Mouse (Mus musculus) kidney, postnatal 10 days (tissue): ENCODE results near the gene Rxrg.
A peak's percentile ranks its signal among the peaks of the same experiment; 100 is the strongest.

ENCODE experiments used
- DNase-seq: peaks from one replicate; pipeline ENCODE4 v3.0.0; 2021; ENCODE audit warnings: mixed read lengths

Rxrg gene

DNA sequence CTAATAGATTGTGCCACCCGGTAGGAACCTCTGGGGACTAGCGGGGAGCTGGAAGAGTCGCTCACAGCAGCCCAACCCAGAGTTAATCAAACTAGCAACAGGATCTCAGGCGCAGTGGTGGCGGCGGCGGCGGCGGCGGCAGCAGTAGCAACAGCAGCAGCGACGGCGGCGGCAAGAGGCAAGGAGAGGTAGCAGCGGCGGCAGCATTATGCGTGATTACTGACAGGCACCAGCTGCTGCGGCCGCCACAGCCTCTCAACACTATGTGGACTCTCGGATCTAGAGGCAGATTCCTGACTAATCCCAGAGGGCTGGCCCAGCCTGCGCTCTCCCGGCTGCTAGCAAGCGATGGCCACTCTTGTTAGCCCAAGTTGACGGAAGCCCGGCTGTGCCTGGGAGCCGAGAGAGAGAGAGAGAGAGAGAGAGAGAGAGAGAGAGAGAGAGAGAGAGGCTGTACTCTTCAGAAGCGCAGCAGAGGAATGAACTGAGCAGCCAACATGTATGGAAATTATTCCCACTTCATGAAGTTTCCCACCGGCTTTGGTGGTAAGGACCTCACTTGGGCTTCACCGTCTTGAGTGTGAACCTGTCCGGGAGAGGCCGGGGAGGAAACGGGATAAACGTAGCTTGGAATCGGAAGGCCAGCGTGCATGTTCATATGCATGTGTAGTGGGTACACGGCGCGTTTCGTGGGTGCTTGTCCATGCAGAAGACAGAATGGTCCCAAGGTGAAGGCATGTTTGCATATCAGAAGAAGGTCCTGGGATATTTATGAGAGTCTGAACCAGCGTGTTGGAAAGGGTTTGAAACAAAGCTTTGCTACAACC, at the start of gene Rxrg:
Rxrg (plus strand) TSS at position 130 of the 827 bp plus-strand sequence.
- DNase-seq = peak; percentile 80

DNA sequence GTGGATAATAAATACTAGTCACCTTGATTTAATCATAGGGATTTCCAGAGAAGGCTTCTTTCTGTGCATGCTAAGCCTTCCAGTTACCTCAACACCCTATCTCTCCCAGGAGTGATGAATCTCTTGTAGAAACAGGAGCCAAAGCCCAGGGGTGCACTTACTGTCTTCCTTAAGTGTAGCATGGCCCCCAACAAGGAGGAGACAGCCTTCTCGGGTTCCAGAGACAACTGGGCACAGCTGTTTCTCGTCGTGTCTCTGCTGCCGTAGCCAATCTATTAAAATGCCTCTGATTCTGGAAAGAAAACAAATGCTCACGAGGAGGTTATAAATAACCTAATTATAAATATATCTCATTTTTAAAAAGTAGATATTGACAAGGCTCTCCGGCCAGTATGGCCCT, 48.9 kb upstream of the Rxrg start:
- DNase-seq = peak; percentile 60

DNA sequence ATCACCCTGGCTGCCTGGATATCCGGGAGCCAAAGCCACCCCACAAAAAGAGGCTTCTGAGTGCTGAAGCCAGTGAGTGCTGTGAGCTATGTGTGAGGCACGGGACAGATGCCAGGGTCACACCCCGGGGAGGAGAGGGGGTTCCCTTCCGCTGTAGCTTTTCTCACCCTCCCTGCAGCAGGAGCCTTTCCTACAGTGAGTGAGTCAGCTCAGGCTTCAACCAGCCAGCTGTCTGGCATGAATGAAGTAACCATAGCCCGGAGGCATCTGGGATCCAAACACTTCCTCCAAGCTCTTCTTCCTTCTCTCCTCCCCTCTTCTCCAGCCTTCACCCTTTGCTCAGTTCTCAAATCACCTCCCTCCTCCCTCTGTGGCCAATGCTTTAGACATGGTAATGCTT, 46.6 kb upstream of the Rxrg start:
- peak; percentile 42 for DNase-seq

DNA sequence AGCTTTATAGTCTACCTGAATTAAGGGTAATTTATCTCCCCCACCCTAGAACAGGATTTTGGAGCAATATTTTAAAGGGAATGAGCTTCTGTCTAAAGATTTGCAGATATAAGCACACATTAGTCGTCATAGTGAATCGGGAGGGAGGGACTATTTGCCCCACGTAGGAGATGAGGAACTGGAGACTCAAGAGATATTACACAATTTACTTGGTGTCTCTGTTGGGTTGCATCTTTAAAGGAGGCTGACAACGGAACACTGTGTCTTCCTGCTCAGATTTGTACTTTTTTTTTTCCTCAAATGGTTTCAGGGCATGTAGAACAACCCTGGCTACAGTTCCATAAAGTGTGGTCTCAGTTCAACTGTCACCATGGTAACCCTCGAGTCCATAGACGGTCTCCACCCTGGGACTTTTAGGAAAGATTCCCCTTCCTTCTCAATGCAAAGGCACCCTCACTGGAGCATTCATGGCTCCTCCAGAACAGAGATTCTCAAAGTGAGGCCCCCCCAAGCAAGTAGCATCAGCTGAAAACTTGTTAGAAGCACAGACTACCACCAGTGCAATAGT, 44.1 kb upstream of the Rxrg start:
- DNase-seq = no peak

DNA sequence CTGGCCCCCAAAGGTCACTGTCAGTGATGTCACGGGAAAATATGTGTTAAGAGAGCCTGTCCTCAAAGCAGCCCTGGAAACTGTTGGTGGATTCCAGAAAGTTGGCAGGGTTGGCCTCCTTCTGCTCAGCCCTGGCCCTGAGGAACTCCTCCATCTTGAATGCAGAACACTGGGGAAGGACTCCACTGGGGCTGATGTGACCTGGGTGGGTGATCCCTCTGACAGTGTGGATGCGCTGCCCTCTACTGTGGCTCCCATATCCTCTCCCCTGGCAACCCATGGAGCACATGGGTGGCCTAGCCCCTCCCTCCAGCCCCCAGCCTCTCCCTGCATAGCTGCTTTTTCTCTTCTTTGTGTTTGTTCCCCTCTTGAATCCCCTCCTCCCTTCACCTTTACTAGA, 31.6 kb upstream of the Rxrg start:
- no peak for DNase-seq

DNA sequence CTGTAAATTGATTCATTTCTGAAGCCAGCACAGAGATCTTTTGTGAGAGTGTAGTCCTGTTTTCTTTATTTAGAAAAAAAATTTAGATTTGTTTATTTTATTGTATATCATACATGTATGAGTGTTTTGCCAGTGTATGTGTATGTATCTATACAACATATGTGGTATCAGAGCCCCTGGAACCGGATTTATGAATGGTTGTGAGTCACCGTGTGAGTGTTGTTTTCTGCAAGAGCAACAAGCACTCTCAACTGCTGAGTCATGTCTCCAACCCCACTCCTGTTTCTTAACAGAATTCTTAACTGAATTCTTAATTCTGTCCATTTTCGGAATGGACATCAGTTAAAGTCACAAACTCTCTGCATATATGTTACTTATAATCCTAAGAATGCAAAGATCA, 19.1 kb upstream of the Rxrg start:
- DNase-seq = no peak

DNA sequence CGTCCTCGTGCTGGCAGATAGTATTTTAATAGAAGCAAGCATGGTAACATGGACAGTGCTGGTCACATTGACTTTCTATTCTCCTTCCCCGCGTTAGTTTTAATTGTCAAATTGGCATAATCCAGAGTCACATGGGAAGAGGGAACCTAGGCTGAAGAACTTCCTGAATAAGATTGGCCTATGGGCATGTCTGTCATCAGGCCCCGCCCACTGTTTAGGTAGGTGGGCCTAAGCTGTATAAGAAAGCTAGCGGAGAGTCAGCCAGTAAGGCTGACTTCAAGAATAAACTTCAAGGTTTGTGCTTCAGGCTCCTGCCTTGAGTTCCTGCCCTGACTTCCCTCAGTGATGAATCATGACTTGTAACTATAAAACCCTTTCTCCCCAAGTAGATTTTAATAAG, 15.0 kb upstream of the Rxrg start:
- no peak for DNase-seq

DNA sequence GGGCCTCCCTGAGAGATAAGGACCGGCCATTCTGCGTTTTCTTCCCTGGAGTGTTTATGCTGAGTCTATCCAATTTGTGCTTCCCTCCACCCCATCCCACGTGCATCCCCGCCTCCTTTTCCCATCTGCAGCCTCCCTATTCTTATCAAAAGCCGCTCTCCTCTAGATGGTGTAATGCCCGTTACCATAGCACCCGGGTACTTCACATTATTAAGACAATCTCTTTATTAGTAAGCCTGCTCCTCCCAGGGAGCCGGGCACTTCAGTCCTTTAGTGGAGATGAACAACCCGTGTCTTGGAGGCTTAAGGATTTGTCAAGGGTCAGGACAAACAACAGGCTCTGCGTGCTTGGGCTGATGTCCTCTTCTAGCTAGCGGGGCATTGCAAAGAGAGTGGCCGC, 14.3 kb upstream of the Rxrg start:
- DNase-seq = no peak

DNA sequence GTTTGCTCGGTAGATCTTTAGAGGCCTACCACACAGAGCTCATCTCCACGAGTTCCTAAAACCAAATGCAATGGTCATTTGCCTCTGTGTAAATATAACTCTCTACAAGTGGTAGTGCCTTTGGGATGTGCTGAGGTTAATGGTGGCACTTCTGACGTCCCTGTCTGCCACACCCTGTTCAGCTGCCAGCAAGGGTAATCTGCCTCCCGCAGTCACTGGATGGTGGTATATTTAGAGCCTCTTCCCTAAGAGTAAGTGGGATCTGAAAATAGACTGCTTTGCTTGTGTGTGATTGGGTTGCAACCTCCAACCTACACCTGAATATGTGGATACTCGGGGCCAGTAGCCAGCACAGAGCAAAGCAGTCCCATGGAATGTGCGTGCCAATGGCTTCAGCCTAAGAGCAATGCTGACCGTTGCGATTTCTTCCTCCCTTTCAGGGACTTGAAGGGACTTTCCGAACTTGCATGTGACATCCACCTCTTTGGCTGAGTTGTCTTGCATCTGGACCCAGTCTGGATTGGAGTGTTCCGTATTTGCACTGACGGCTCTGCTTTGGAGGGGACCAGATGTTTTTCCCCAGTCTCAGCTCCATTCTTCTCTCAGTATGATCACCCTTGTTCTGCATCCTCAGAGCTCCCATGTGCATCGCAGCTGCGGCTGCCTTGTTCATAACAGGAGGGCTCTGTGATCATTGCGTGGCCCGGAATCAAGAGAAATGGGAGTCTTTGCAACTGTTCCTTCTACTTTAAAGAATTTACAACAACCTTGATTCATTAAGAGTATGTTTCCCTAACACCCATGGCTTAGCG, 9.2 kb upstream of the Rxrg start:
- no peak for DNase-seq

DNA sequence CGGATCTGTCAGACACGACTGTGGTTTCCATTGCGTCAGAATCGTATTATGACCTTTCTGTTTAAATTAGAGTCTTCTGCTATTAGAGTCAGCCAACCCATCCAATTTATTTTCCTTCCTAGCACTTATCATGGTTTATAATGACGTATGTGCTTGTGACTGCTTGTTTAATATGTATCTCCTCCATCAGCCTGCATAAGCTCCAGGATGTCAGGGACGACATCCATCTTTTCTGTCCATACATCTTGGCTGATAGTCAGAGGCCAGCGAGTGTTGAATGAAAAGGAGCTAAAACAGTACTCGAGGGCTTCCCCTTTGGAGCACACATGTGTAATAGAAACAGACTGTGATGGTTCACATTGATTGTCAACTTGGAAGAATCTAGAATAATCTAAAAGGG, 6.0 kb upstream of the Rxrg start:
- no peak for DNase-seq

DNA sequence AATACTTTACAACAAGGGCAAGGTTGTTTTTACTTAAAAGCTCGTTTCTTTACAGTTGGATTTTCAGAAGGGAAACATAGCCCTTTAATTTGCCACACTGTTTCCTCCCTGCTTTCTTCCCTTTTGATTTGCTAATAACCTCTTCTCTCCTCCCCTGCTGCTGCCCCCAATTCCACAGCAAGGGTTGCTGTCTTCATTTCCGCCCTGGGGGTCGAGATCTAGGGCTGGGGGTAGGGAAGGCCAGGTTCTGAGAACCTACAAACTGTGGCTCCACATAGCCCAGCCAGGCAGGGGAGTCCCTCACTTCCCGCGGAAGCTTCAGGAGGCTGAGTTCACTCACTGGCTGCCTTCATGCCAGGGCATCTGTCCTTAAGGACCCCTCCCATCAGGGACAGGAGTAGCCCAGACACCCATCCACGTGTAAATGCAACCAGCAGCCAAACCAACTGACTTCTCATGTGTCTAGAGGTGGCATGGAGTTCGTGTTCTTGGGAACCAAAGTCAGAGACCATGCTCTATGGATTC, 1.1 kb downstream of the Rxrg start:
- DNase-seq = no peak

DNA sequence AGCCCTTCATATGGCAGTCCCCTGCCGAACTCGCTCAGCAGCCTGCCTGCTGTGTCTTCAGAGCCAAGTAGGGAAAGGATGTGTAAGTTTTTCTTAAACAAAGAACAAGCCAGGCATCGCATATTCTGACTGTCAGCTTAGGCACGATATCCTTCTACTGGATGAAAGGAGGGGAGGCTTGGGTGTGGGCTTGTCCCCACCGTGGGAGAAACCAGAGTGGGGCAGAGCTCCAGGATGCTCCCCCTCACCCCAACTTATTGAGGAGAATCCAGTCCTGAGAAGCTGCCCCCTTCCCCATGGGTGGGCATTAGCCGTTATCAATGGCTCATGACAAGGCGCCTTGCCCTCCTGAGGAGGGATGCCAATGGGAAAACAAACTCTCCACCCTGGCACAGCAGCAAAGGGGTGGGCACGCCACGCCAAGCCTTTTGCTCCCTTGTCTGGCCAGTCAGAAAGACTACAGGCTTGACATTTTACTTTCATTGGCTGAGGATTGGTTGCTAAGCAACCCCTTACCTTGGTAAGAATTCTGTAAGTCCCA, 10.1 kb downstream of the Rxrg start:
- DNase-seq = no peak

DNA sequence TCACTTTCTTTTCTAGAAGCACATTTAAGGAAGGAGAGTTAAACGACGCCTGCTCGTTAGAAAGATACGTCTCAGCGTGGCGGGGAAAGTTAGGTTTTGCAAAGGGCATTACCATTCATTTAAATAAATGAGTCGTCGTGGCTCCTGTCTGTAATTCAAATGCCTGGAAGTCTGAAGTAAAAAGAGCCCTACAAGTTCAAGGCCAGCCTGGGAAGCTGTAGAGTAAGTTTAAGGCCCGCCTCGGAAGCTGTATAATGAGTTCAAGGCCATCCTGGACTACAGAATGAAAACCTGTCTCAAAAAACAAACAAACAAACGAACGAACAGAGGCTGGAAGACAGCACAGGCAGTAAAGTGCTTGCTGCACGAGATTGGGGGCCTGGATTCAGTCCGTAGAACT, 18.9 kb downstream of the Rxrg start:
- DNase-seq = no peak

DNA sequence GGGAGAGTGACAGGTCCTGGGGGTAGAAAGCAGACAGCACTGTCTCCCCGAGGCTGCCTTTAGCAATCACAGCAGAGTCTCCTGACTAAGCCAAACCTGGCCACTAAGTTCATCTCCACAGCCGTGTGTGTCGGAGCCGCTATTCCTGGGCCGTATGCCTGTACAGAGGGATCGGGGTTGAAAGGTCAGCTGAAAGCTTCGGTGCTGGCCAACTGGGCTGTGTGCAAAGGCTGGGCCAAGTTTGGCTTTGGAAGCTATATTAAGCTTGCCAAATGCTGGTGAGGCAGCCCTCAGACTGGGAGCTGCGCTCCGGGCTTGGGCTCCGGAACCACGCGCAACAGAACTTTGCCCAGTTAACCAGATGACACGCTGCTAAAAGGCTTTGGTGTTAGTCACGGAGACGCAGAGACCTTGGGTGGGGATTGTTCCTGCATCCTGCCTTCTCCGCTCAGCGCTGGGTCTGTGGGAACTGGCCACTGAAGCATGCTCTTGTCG, 19.9 kb downstream of the Rxrg start:
- peak; percentile 14 for DNase-seq

DNA sequence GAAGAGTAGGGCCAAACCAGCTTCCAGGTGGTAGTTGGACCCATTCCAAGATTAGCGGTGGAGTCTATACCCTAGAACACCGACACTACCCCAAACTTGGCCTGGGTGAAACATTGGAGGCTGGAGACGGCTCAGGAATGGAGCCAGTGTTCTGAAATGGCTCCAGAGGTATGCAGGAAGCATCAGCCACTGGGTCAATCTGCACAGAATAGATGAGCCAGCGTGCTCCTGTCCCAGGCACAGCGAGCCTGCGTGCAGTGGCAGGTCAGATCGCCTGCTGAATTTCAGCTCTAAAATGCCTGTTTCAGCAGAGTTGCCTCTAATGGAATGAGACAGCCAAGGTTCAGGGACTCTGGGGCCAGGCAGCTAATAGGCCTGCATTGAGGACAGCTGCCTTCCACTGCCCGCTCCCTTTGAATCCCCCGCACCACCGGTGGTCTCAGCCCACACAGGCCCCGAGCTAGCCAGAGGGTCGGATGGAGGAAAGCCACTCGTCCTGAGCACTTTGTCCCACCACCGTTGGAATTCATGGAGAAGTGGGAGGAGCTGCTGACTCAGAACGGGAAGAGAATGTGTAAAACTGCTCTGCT, 22.1 kb downstream of the Rxrg start:
- no peak for DNase-seq

DNA sequence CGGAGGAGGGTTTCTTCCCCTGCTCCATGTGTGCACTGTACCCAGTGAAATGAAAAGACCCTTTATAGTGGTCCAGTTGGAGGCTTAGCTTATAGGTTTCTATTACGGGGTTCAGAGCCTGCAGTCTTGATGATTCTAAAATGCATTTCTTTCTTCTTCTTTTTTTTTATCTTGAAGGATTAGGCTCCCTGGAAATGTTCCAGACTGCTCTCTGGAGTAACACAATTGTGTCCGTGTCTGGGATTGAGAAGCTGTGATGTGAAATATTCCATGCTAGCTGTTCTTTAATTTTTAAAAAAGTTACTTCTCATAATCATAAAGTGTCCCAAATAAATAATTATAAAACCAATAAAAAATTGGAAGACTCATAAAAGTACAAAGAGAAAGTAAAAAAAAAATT, 26.9 kb downstream of the Rxrg start:
- no peak for DNase-seq

DNA sequence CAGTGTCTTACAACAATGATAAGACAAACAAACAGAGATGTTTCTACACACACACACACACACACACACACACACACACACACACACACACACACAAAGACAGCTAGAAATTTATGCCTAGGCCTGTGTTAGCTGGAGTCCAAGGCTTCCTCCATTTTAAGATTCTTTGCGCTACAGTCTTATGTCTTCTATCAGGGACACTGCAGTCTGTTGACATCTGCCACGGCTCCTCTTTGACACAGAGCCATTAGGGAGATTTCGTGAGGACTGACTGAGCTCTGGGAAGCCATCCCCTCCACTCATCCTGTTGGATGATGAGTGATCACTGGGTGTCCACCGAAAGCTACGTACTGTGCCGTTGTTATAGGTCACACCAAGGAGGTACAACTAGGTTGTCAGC, 33.6 kb downstream of the Rxrg start:
- DNase-seq = no peak

DNA sequence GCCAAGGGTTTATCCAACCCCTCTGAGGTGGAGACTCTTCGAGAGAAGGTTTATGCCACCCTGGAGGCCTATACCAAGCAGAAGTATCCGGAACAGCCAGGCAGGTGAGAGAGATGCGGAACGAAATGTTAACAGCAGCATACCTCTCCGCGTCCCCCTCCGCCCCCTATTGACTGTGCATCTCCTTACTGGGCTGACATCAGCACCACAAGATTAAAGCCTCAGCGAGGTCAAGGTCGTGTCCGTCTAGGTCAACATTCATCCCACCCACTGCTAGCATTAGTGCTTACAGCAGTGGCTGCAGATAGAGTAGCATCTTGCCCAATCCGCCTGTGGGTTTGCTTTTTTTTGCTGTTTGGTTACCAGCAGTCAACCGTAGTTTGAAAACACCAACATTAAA, 37.5 kb downstream of the Rxrg start:
- no peak for DNase-seq

DNA sequence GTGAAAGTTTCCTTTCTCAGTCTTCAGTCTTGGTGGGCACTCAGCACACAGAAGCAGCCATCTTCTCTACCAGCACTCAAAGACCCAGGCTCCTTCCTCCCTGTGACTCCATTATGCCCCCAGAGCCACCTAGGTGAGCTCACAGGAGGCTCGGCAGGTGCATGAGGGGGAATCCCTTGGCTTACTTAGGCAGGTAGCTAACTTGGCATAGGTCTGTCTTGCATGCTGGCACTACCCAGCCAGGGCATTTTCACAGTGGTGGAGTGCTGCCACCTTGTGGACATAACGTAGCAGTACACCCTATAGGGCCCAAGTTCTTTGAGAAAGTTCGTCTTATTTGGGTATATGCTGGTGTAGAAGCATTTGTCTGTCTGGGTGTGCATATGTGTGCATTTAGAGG, 38.8 kb downstream of the Rxrg start:
- DNase-seq = peak; percentile 62

DNA sequence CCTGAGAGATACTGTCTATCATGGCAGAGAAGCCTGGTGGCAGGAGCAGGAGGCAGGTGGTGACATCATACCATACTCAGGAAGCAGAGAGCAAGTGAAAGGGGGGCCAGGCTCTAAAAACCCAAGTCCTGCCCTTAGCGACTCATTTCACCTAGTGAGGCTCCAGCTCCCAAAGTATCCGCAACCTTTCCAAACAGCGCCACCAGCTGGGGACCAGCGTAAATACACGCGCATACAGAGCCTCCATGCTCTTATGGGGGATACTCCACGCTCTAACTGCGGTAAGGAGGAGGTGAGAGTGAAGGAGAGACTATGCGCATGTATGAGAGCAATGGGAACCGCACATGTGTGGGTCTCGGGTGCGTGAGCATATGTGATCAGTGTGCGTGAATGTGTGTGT, 39.9 kb downstream of the Rxrg start:
- peak; percentile 23 for DNase-seq

DNA sequence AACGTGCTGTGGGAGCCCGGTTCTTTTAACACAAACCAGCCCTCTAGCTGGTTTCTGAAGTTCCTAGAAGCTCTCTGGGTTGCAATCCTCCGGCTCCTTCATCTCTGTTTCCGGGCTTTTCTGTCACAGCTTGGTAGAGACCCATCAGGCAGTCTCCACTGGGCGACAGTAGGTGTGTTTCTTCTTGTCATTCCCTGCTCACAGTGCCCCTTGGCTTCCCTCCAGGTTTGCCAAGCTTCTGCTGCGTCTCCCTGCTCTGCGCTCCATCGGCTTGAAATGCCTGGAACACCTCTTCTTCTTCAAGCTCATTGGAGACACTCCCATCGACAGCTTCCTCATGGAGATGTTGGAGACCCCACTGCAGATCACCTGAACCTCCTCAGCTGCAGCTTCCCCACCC, 40.7 kb downstream of the Rxrg start:
- DNase-seq = no peak

DNA sequence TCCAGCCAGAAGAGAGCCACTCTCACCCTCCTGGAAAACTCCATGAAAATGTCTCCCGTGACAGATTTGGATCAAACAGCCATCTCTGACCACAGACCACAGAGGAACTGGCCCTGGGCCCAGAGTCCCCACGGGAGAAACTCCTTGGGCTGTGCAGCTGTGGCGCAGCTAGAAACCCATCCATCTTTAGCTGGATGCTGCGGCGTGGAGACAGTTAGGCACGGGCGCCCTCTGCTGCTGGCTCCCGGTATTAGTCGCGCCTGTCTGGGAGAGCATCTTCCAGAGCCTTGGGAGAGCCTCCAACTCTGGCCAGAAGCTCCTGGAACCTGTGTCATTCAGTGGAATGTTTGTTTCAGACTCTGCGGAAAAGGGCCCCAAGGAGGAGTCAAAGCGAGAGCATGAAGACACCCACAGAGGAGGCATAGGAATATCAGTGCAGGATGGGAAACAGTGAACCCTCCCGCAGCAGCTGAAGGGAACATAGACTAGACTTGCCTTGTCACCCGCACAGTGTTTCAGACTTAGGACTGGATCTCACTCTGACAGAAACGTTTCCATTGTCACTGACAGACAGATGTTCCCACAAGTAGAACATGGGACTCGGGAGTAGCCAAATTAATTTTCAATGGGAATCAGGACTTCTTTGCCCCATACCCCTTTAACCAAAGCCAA, 46.8 kb downstream of the Rxrg start:
- peak; percentile 94 for DNase-seq
